9 mouse cellular contexts compared by ENCODE assay signal in the genomic region with DNA sequence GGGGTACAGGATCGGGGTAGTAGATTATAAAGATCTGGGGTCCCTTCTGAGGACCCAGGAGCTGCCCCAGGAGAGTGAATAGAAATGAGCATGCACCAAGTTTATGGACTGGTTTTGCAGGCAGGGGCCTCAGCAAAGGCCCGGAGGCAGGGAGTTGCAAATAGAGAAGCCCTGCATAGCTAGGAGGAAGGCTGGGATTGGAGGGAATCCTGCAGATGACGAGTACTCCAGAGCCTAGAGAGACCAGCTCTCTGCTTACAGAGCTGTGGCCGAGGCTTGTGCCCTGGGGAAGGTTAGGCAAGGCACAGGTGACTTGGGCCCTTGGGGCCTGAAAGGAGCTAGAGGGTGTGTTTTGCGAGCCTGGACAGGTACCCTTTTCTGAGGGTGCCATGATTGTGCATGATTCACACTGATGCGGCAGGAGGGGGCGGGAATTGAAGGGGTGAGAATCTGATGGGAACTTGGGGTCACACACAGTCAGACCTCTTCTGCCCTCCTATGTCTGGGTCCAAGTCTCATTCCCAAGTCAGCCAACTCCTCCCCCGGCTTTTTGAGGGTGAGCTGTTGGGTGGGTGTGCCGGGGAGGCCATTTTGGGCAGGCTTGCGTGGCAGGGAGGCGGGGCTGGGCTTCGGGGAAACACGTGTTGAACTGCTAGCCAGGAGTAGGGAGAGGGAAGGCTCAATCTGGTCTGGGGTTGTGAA. TPM values are rescaled to one million over a fixed set of nuclear protein-coding genes. Genes with fewer than 3 reads are reported as not detected.
DNase-seq lines count a peak whose midpoint lies in the region; ATAC-seq and TF ChIP-seq lines count a peak whose summit lies in the region.
"Had no signal": no experiment of that assay in that cellular context is flagged by ENCODE, and none has a peak within 500 bp of the region (broad histone marks: within the 10 kb centered on the region; RNA-seq: fewer than 3 reads in every experiment).

No protein-coding gene starts in this region.

- peak overlapping the region; percentile 97 for H3K27ac ChIP-seq in forebrain, embryonic 11.5 days (ENCODE audit: low read depth, low read length)
- peak overlapping the region; percentile 66 for H3K27ac ChIP-seq in left cerebral cortex, adult 2 months
- peak overlapping the region; percentile 98 for H3K27ac ChIP-seq in midbrain, embryonic 12.5 days (replicated peaks)
- H3K27ac ChIP-seq: macrophage had no signal

- H3K4me2 ChIP-seq in forebrain, embryonic 11.5 days (ENCODE audit: low read depth, low read length, severe bottlenecking) = peak overlapping the region; percentile 97
- H3K4me2 ChIP-seq in midbrain, embryonic 12.5 days (replicated peaks) = peak overlapping the region; percentile 96

- peak overlapping the region; percentile 99 for H3K9ac ChIP-seq in forebrain, embryonic 11.5 days (ENCODE audit: low read length)
- H3K9ac ChIP-seq in midbrain, embryonic 12.5 days (replicated peaks) = peak overlapping the region; percentile 100

- H3K36me3 ChIP-seq in forebrain, embryonic 11.5 days (ENCODE audit: control insufficient read depth, insufficient read depth, low read length) = peaks cover 5% of the 10 kb centered on the region
- H3K36me3 ChIP-seq in midbrain, embryonic 12.5 days = peaks cover 25% of the 10 kb centered on the region

- peaks cover 17% of the 10 kb centered on the region for H3K4me1 ChIP-seq in forebrain, embryonic 11.5 days (replicated peaks; ENCODE audit: control insufficient read depth, insufficient read depth, low read length)
- peaks cover 44% of the 10 kb centered on the region for H3K4me1 ChIP-seq in midbrain, embryonic 12.5 days

- peak overlapping the region; percentile 99 for H3K4me3 ChIP-seq in forebrain, embryonic 11.5 days (ENCODE audit: low read depth, low read length)
- H3K4me3 ChIP-seq in left cerebral cortex, adult 2 months = peak overlapping the region; percentile 94
- peak overlapping the region; percentile 100 for H3K4me3 ChIP-seq in midbrain, embryonic 12.5 days

- no peaks in the 10 kb centered on the region for H3K9me3 ChIP-seq in forebrain, embryonic 11.5 days (ENCODE audit: control insufficient read depth, low read length)
- H3K9me3 ChIP-seq in midbrain, embryonic 12.5 days = no peaks in the 10 kb centered on the region

- 8% methylated on average over 13 of the region's 13 CpGs for WGBS in forebrain, embryonic 11.5 days
- WGBS in midbrain, embryonic 12.5 days = 7% methylated on average over 13 of the region's 13 CpGs

- no peak for TF ChIP-seq CTCF in left cerebral cortex, adult 2 months (IDR thresholded peaks at IDR 0.05)

- intact Hi-C loops in heart, postnatal 36 days (cut with DNase I) = no loop called here
- intact Hi-C loops in left cerebral cortex, adult 2 months (cut with DNase I) = loop anchor here (2.0 to 10.0 kb wide), 3 partner anchors 62 to 732 kb away; partner anchors contain the start of gene Slc29a4

- ATAC-seq in forebrain, embryonic 11.5 days (replicated peaks; ENCODE audit: low FRiP score) = no peak
- no peak for ATAC-seq in midbrain, embryonic 12.5 days (ENCODE audit: low FRiP score, low read depth)

- no peaks in the 10 kb centered on the region for H3K27me3 ChIP-seq in forebrain, embryonic 11.5 days (ENCODE audit: control insufficient read depth, insufficient read depth, low read length)
- H3K27me3 ChIP-seq in midbrain, embryonic 12.5 days = peaks cover 15% of the 10 kb centered on the region

- DNase-seq in left cerebral cortex, adult 18-20 months (ENCODE audit: low spot score in 2 of 2) = peak; percentile 77 to 85
- no peak for DNase-seq in left cerebral cortex, adult 11 months (ENCODE audit: low spot score)
- peak; percentile 83 for DNase-seq in forebrain, embryonic 11.5 days (ENCODE audit: low spot score)
- DNase-seq in heart, postnatal 36 days = peak; percentile 44 to 53
- DNase-seq in left cerebral cortex, adult 2 months (ENCODE audit: extremely low spot score in 1 of 2, low spot score in 2 of 2) = peak; percentile 70 to 76
- peak; percentile 48 for DNase-seq in testis, postnatal 14 days (ENCODE audit: low spot score)
- no peak for DNase-seq in thymus, postnatal 10 days (ENCODE audit: low spot score in 2 of 2)

RNA-seq across cellular contexts. Expression of gene Fscn1, which starts 3.0 kb away (rescaled TPM):
- total RNA-seq in left cerebral cortex, adult 18-20 months (2021) = 100 to 1,000 TPM; 280 to 311 TPM
- 680 and 728 TPM in 2 replicates for polyA plus RNA-seq in forebrain, embryonic 11.5 days (2014; fragmentation: Nextera tagmentation; extraction: Ambion mirVana)
- 10 to 100 TPM; 26.5 to 37.6 TPM for total RNA-seq in heart, postnatal 36 days (2021)
- 100 to 1,000 TPM; 334 to 344 TPM for total RNA-seq in left cerebral cortex, adult 2 months (2021)
- 707 and 742 TPM in 2 replicates for polyA plus RNA-seq in midbrain, embryonic 12.5 days (2016; fragmentation: Nextera tagmentation; extraction: Ambion mirVana)

RNA-seq across cellular contexts. Expression of gene Actb, which starts 56.6 kb away (rescaled TPM):
- 1,000 to 10,000 TPM; 2,346 to 2,379 TPM for total RNA-seq in left cerebral cortex, adult 18-20 months (2021)
- polyA plus RNA-seq in forebrain, embryonic 11.5 days (2014; fragmentation: Nextera tagmentation; extraction: Ambion mirVana) = 13,526 and 13,808 TPM in 2 replicates
- total RNA-seq in heart, postnatal 36 days (2021) = 100 to 1,000 TPM; 707 to 812 TPM
- 1,000 to 10,000 TPM; 2,227 to 2,233 TPM for total RNA-seq in left cerebral cortex, adult 2 months (2021)
- 12,547 and 14,098 TPM in 2 replicates for polyA plus RNA-seq in midbrain, embryonic 12.5 days (2016; fragmentation: Nextera tagmentation; extraction: Ambion mirVana)

Comparison
In these comparisons a context has a peak if more than half of its experiments do, and no peak if none do; other contexts are left out.
1. DNase-seq: peak in left cerebral cortex, adult 18-20 months (2 of 2), forebrain, embryonic 11.5 days (single experiment), heart, postnatal 36 days (2 of 2), left cerebral cortex, adult 2 months (2 of 2) and testis, postnatal 14 days (single experiment); none in left cerebral cortex, adult 11 months (single experiment) and thymus, postnatal 10 days (0 of 2).
2. RNA of gene Fscn1, which starts 3.0 kb away (total RNA-seq): 334 to 344 TPM in left cerebral cortex, adult 2 months and 280 to 311 TPM in left cerebral cortex, adult 18-20 months; 26.5 to 37.6 TPM in heart, postnatal 36 days; every median in the first group is over 4 times any median in the second.
3. Peak in every context shown above with its lines, with median percentiles within 50 percentile points of each other: H3K27ac ChIP-seq and H3K4me3 ChIP-seq.